Mouse (Mus musculus): ENCODE measurements around the gene Tom1. TPM values are rescaled to one million over a fixed set of nuclear protein-coding genes. Genes with fewer than 3 reads are reported as not detected.

Tom1 gene
- polyA plus RNA-seq, 1 experiment from 2014 or later: 30.1 TPM

GRCm38 (mm10) chr8:75013557-75013956, 19.9 kb upstream of the Tom1 start:
- Histone ChIP-seq H3K4me1 (ENCODE audit: control insufficient read depth, insufficient read depth, low read length) (no peaks in the 10 kb centered on the region), H3K9me3 (ENCODE audit: control insufficient read depth, low read length) (no peaks in the 10 kb centered on the region), H3K27me3 (ENCODE audit: control insufficient read depth, insufficient read depth, low read length) (no peaks in the 10 kb centered on the region), H3K4me3 (ENCODE audit: low read depth, low read length) (no peak overlapping the region), H3K27ac (replicated peaks; ENCODE audit: low read depth, low read length) (no peak overlapping the region), H3K36me3 (ENCODE audit: control insufficient read depth, insufficient read depth, low read length) (no peaks in the 10 kb centered on the region), H3K4me2 (ENCODE audit: low read depth, severe bottlenecking) (no peak overlapping the region), H3K9ac (ENCODE audit: low read length) (no peak overlapping the region)
- 40% methylated on average over 2 of the region's 2 CpGs for WGBS
- DNase-seq (ENCODE audit: low spot score) (no peak), ATAC-seq (ENCODE audit: insufficient number of reproducible peaks, low FRiP score, low TSS enrichment, low read depth) (no peak)

- no peak overlapping the region for H3K27ac ChIP-seq (replicated peaks; ENCODE audit: low read depth, low read length)
- H3K4me1 ChIP-seq (ENCODE audit: control insufficient read depth, insufficient read depth, low read length): no peaks in the 10 kb centered on the region
These were observed 19.5 kb upstream of the Tom1 start for GRCm38 (mm10) chr8:75013964-75014363.

GRCm38 (mm10) chr8:75015981-75016380, 17.5 kb upstream of the Tom1 start:
- no peak for ATAC-seq (ENCODE audit: insufficient number of reproducible peaks, low FRiP score, low TSS enrichment, low read depth)
- Histone ChIP-seq H3K4me2 (ENCODE audit: low read depth, severe bottlenecking) (no peak overlapping the region), H3K27ac (replicated peaks; ENCODE audit: low read depth, low read length) (no peak overlapping the region), H3K9ac (ENCODE audit: low read length) (no peak overlapping the region), H3K4me1 (ENCODE audit: control insufficient read depth, insufficient read depth, low read length) (no peaks in the 10 kb centered on the region), H3K9me3 (ENCODE audit: control insufficient read depth, low read length) (no peaks in the 10 kb centered on the region), H3K27me3 (ENCODE audit: control insufficient read depth, insufficient read depth, low read length) (no peaks in the 10 kb centered on the region), H3K36me3 (ENCODE audit: control insufficient read depth, insufficient read depth, low read length) (no peaks in the 10 kb centered on the region), H3K4me3 (ENCODE audit: low read depth, low read length) (no peak overlapping the region)
- 75% methylated on average over 2 of the region's 2 CpGs for WGBS
- no peak for DNase-seq (ENCODE audit: low spot score)

More at GRCm38 (mm10) chr8:75013964-75014363, 19.5 kb upstream of the Tom1 start:
- Histone ChIP-seq H3K9me3 (ENCODE audit: control insufficient read depth, low read length) (no peaks in the 10 kb centered on the region), H3K4me2 (ENCODE audit: low read depth, severe bottlenecking) (no peak overlapping the region), H3K36me3 (ENCODE audit: control insufficient read depth, insufficient read depth, low read length) (no peaks in the 10 kb centered on the region), H3K4me3 (ENCODE audit: low read depth, low read length) (no peak overlapping the region), H3K27me3 (ENCODE audit: control insufficient read depth, insufficient read depth, low read length) (no peaks in the 10 kb centered on the region), H3K9ac (ENCODE audit: low read length) (no peak overlapping the region)
- WGBS: 76% methylated on average over 3 of the region's 3 CpGs
- DNase-seq (ENCODE audit: low spot score) (no peak), ATAC-seq (ENCODE audit: insufficient number of reproducible peaks, low FRiP score, low TSS enrichment, low read depth) (no peak)

DNA sequence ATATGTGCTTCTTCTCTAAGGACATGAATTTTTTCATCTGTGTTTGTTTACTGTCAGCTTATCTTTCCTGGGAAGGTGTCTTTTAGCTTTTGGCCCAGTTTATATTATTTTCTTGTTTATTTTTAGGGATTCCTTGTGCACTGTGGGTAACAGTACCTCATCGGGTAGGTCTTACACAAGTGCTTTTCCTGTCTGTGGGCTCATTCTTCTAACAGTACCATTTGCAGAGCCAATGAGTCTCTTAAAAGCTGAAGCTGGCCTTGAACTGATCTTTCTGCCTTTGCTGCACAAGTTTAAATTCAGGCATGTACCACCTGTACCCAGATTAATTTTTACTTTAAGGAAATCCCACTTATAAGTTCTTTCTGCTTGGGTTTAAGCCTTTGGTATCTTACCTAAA, 17.1 kb upstream of the Tom1 start:
- H3K36me3 ChIP-seq (ENCODE audit: control insufficient read depth, insufficient read depth, low read length): no peaks in the 10 kb centered on the region
- no peaks in the 10 kb centered on the region for H3K9me3 ChIP-seq (ENCODE audit: control insufficient read depth, low read length)
- ATAC-seq (ENCODE audit: insufficient number of reproducible peaks, low FRiP score, low TSS enrichment, low read depth): no peak
- no peak overlapping the region for H3K9ac ChIP-seq (ENCODE audit: low read length)
- no peak for DNase-seq (ENCODE audit: low spot score)
- H3K4me2 ChIP-seq (ENCODE audit: low read depth, severe bottlenecking): no peak overlapping the region
- H3K27ac ChIP-seq (replicated peaks; ENCODE audit: low read depth, low read length): no peak overlapping the region
- no peak overlapping the region for H3K4me3 ChIP-seq (ENCODE audit: low read depth, low read length)
- WGBS: 97% methylated on average over 1 of the region's 1 CpGs
- H3K4me1 ChIP-seq (ENCODE audit: control insufficient read depth, insufficient read depth, low read length): no peaks in the 10 kb centered on the region
- H3K27me3 ChIP-seq (ENCODE audit: control insufficient read depth, insufficient read depth, low read length): no peaks in the 10 kb centered on the region

DNA sequence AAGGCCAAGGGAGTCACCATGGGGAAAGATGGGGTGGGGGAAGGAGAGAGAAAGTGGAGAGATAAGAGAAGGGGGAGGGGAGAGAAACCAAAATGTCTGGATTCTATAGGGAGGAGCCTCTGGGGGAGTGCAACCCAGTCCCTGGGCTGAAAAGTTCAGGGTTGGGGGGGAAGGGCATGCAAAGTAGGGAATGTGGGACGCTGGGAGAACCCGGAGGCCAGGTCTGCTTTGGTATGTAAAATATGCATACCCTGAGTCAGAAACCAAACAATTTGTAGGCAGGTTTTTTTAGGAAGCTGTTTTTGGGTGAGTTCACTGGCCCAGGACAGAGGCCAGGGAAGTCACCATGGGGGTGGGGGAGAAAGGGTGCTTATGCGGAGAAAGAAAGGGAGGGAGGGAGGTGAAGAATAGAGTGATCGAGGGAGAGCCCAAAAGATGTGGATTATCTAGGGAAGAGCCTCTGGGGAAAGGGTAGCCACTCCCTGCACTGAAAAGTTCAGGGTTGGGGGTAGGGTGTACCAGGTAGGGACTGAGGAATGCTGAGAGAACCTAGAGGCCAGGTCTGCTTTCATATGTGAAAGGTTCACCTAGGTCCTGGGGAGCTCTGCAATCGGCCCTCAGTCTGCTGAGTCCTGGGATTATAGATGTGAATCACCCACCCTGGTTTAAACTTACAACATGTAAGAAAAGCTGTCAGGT, 15.1 kb upstream of the Tom1 start:
- DNase-seq (ENCODE audit: low spot score): no peak
- no peaks in the 10 kb centered on the region for H3K4me1 ChIP-seq (ENCODE audit: control insufficient read depth, insufficient read depth, low read length)

GRCm38 (mm10) chr8:75023660-75024316, 9.7 kb upstream of the Tom1 start:
- no peaks in the 10 kb centered on the region for H3K27me3 ChIP-seq (ENCODE audit: control insufficient read depth, insufficient read depth, low read length)
- H3K27ac ChIP-seq (replicated peaks; ENCODE audit: low read depth, low read length): no peak overlapping the region
- H3K4me2 ChIP-seq (ENCODE audit: low read depth, severe bottlenecking): no peak overlapping the region
- 87% methylated on average over 3 of the region's 3 CpGs for WGBS
- H3K9me3 ChIP-seq (ENCODE audit: control insufficient read depth, low read length): no peaks in the 10 kb centered on the region
- ATAC-seq (ENCODE audit: insufficient number of reproducible peaks, low FRiP score, low TSS enrichment, low read depth) (no peak), DNase-seq (ENCODE audit: low spot score) (no peak)
- no peak overlapping the region for H3K4me3 ChIP-seq (ENCODE audit: low read depth, low read length)
- H3K9ac ChIP-seq (ENCODE audit: low read length): no peak overlapping the region
- H3K36me3 ChIP-seq (ENCODE audit: control insufficient read depth, insufficient read depth, low read length): peaks cover 24% of the 10 kb centered on the region
- H3K4me1 ChIP-seq (ENCODE audit: control insufficient read depth, insufficient read depth, low read length): no peaks in the 10 kb centered on the region

More for the DNA sequence above, 15.1 kb upstream of the Tom1 start:
- H3K9ac ChIP-seq (ENCODE audit: low read length): no peak overlapping the region
- ATAC-seq (ENCODE audit: insufficient number of reproducible peaks, low FRiP score, low TSS enrichment, low read depth): no peak
- H3K27ac ChIP-seq (replicated peaks; ENCODE audit: low read depth, low read length): no peak overlapping the region
- no peaks in the 10 kb centered on the region for H3K9me3 ChIP-seq (ENCODE audit: control insufficient read depth, low read length)
- H3K27me3 ChIP-seq (ENCODE audit: control insufficient read depth, insufficient read depth, low read length): no peaks in the 10 kb centered on the region
- no peak overlapping the region for H3K4me3 ChIP-seq (ENCODE audit: low read depth, low read length)
- WGBS: 47% methylated on average over 5 of the region's 5 CpGs
- H3K4me2 ChIP-seq (ENCODE audit: low read depth, severe bottlenecking): no peak overlapping the region
- peaks cover 10% of the 10 kb centered on the region for H3K36me3 ChIP-seq (ENCODE audit: control insufficient read depth, insufficient read depth, low read length)

- H3K27me3 ChIP-seq (ENCODE audit: control insufficient read depth, insufficient read depth, low read length): no peaks in the 10 kb centered on the region
- ATAC-seq (ENCODE audit: insufficient number of reproducible peaks, low FRiP score, low TSS enrichment, low read depth) (no peak), DNase-seq (ENCODE audit: low spot score) (no peak)
- H3K27ac ChIP-seq (replicated peaks; ENCODE audit: low read depth, low read length): no peak overlapping the region
- H3K4me1 ChIP-seq (ENCODE audit: control insufficient read depth, insufficient read depth, low read length): no peaks in the 10 kb centered on the region
- no peak overlapping the region for H3K9ac ChIP-seq (ENCODE audit: low read length)
- no peaks in the 10 kb centered on the region for H3K9me3 ChIP-seq (ENCODE audit: control insufficient read depth, low read length)
- H3K4me2 ChIP-seq (ENCODE audit: low read depth, severe bottlenecking): no peak overlapping the region
- H3K4me3 ChIP-seq (ENCODE audit: low read depth, low read length): no peak overlapping the region
- 93% methylated on average over 4 of the region's 4 CpGs for WGBS
- peaks cover 24% of the 10 kb centered on the region for H3K36me3 ChIP-seq (ENCODE audit: control insufficient read depth, insufficient read depth, low read length)
These were observed 7.7 kb upstream of the Tom1 start for GRCm38 (mm10) chr8:75025809-75026208.

- WGBS: 91% methylated on average over 3 of the region's 3 CpGs
- Histone ChIP-seq H3K4me3 (ENCODE audit: low read depth, low read length) (no peak overlapping the region), H3K9me3 (ENCODE audit: control insufficient read depth, low read length) (no peaks in the 10 kb centered on the region), H3K36me3 (ENCODE audit: control insufficient read depth, insufficient read depth, low read length) (peaks cover 9% of the 10 kb centered on the region), H3K27ac (replicated peaks; ENCODE audit: low read depth, low read length) (no peak overlapping the region), H3K27me3 (ENCODE audit: control insufficient read depth, insufficient read depth, low read length) (no peaks in the 10 kb centered on the region), H3K4me1 (ENCODE audit: control insufficient read depth, insufficient read depth, low read length) (no peaks in the 10 kb centered on the region), H3K9ac (ENCODE audit: low read length) (no peak overlapping the region), H3K4me2 (ENCODE audit: low read depth, severe bottlenecking) (no peak overlapping the region)
- no peak for DNase-seq (ENCODE audit: low spot score)
- no peak for ATAC-seq (ENCODE audit: insufficient number of reproducible peaks, low FRiP score, low TSS enrichment, low read depth)
These were observed 3.0 kb upstream of the Tom1 start for GRCm38 (mm10) chr8:75030453-75031024.
